Mouse (Mus musculus) hindbrain, embryonic 12.5 days (tissue): ENCODE results near the gene Olfr1133. TPM values are rescaled to one million over a fixed set of nuclear protein-coding genes. Genes with fewer than 3 reads are reported as not detected.
"Not testable (repeated sequence)": the region's sequence is repeated elsewhere in the genome, so short reads cannot be mapped to it uniquely, and the experiment has no call there.

Experiments used
- ATAC-seq: fragments of 200-750 bp; cut with Nextera tagmentation; 2 replicates; pipeline ENCODE4 v1.8.0; 2017; ENCODE audit warnings: moderate TSS enrichment; ENCODE audit not compliant: low FRiP score
- H3K27ac ChIP-seq: fragments of 300-500 bp; sonication (generic); 2 replicates; pipeline ENCODE4 v1.5.1; 2016; ENCODE audit warnings: mild to moderate bottlenecking
- H3K27me3 ChIP-seq: fragments of 300-500 bp; sonication (generic); 2 replicates; pipeline ENCODE4 v1.6.1; 2016; ENCODE audit warnings: mild to moderate bottlenecking
- H3K36me3 ChIP-seq: fragments of 300-500 bp; sonication (generic); 2 replicates; pipeline ENCODE4 v1.6.1; 2016; ENCODE audit warnings: mild to moderate bottlenecking
- H3K4me1 ChIP-seq: fragments of 300-500 bp; sonication (generic); 2 replicates; pipeline ENCODE4 v1.6.1; 2016
- H3K4me2 ChIP-seq: fragments of 300-500 bp; sonication (generic); replicated peaks from 2 replicates; pipeline ENCODE4 v1.6.1; 2016; ENCODE audit warnings: mild to moderate bottlenecking
- H3K4me3 ChIP-seq: fragments of 300-500 bp; sonication (generic); 2 replicates; pipeline ENCODE4 v1.5.1; 2016; ENCODE audit warnings: mild to moderate bottlenecking
- H3K9ac ChIP-seq: fragments of 300-500 bp; sonication (generic); 2 replicates; pipeline ENCODE4 v1.6.1; 2016; ENCODE audit warnings: mild to moderate bottlenecking, moderate library complexity
- H3K9me3 ChIP-seq: fragments of 300-500 bp; sonication (generic); replicated peaks from 2 replicates; pipeline ENCODE4 v1.6.1; 2016; ENCODE audit warnings: mild to moderate bottlenecking
- WGBS: fragments of 180-500 bp; shearing (Covaris S2); methylation state at CpG from one replicate; pipeline ENCODE4 v1.1.7; 2016; 5-methylcytosine and 5-hydroxymethylcytosine counted together
- polyA plus RNA-seq: library from polyadenylated mRNA; unstranded; fragments of >200 nt; fragmentation: Nextera tagmentation; extraction: Ambion mirVana; gene quantifications from 2 replicates; pipeline ENCODE4 v1.2.1, GENCODE M21; 2016

The Olfr1133 gene
- polyA plus RNA-seq, result not detected in 2 replicates

- no peak for ATAC-seq
- Histone ChIP-seq H3K36me3 (no peaks in the 10 kb centered on the region), H3K4me1 (no peaks in the 10 kb centered on the region), H3K9ac (no peak within 1 kb of the TSS), H3K27ac (no peak within 1 kb of the TSS), H3K4me2 (no peak within 1 kb of the TSS), H3K27me3 (no peaks in the 10 kb centered on the region), H3K4me3 (no peak within 1 kb of the TSS), H3K9me3 (no peaks in the 10 kb centered on the region)
Measured at GRCm38 (mm10) chr2:87647274-87647673, at the start of gene Olfr1133. Gene Olfr1133 (minus strand): TSS chr2:87647374.

GRCm38 (mm10) chr2:87693847-87694246 lies 46.7 kb upstream of the Olfr1133 start, which contains the start of gene Olfr1136:
Gene Olfr1136 (minus strand): TSS chr2:87693947.
- Histone ChIP-seq H3K36me3 (no peaks in the 10 kb centered on the region), H3K4me2 (no peak within 1 kb of the TSS), H3K9ac (no peak within 1 kb of the TSS), H3K27me3 (no peaks in the 10 kb centered on the region), H3K27ac (no peak within 1 kb of the TSS), H3K9me3 (no peaks in the 10 kb centered on the region), H3K4me1 (no peaks in the 10 kb centered on the region), H3K4me3 (no peak within 1 kb of the TSS)
- no peak for ATAC-seq

GRCm38 (mm10) chr2:87673564-87673963 lies 26.4 kb upstream of the Olfr1133 start, which contains the start of gene Olfr1135:
Gene Olfr1135 (minus strand): TSS chr2:87673664.
- Histone ChIP-seq H3K4me1 (no peaks in the 10 kb centered on the region), H3K27me3 (no peaks in the 10 kb centered on the region), H3K27ac (no peak within 1 kb of the TSS), H3K36me3 (no peaks in the 10 kb centered on the region), H3K9me3 (no peaks in the 10 kb centered on the region), H3K9ac (no peak within 1 kb of the TSS), H3K4me3 (no peak within 1 kb of the TSS), H3K4me2 (no peak within 1 kb of the TSS)
- ATAC-seq, result no peak
- 24% methylated on average over 1 of the region's 1 CpGs for WGBS

GRCm38 (mm10) chr2:87658360-87658759 lies 11.2 kb upstream of the Olfr1133 start, which contains the start of gene Olfr1134:
Gene Olfr1134 (minus strand): TSS chr2:87658460.
- 82% methylated on average over 2 of the region's 2 CpGs for WGBS
- Histone ChIP-seq H3K27ac (no peak within 1 kb of the TSS), H3K4me2 (no peak within 1 kb of the TSS), H3K27me3 (no peaks in the 10 kb centered on the region), H3K4me1 (no peaks in the 10 kb centered on the region), H3K9ac (no peak within 1 kb of the TSS), H3K4me3 (no peak within 1 kb of the TSS), H3K36me3 (no peaks in the 10 kb centered on the region), H3K9me3 (no peaks in the 10 kb centered on the region)
- ATAC-seq, result no peak

- ATAC-seq, result no peak
- Histone ChIP-seq H3K4me2 (no peak overlapping the region), H3K4me3 (no peak overlapping the region), H3K36me3 (no peaks in the 10 kb centered on the region), H3K9me3 (no peaks in the 10 kb centered on the region), H3K27ac (no peak overlapping the region), H3K27me3 (no peaks in the 10 kb centered on the region), H3K9ac (no peak overlapping the region), H3K4me1 (no peaks in the 10 kb centered on the region)
Measured at GRCm38 (mm10) chr2:87642441-87642840, 4.7 kb downstream of the Olfr1133 start.

- Histone ChIP-seq H3K9me3 (no peaks in the 10 kb centered on the region), H3K9ac (no peak within 1 kb of the TSS), H3K4me2 (no peak within 1 kb of the TSS), H3K36me3 (no peaks in the 10 kb centered on the region), H3K27ac (no peak within 1 kb of the TSS), H3K4me1 (no peaks in the 10 kb centered on the region), H3K4me3 (no peak within 1 kb of the TSS), H3K27me3 (no peaks in the 10 kb centered on the region)
- no peak for ATAC-seq
Measured at GRCm38 (mm10) chr2:87637435-87637834, 9.7 kb downstream of the Olfr1133 start, which contains the start of gene Olfr1132. Gene Olfr1132 (minus strand): TSS chr2:87637535.

GRCm38 (mm10) chr2:87626804-87627203 lies 20.4 kb downstream of the Olfr1133 start, which contains the start of gene Olfr1131:
Gene Olfr1131 (plus strand): TSS chr2:87627104.
- Histone ChIP-seq H3K4me3 (no peak within 1 kb of the TSS), H3K36me3 (no peaks in the 10 kb centered on the region), H3K9me3 (no peaks in the 10 kb centered on the region), H3K27ac (no peak within 1 kb of the TSS), H3K9ac (no peak within 1 kb of the TSS), H3K4me2 (no peak within 1 kb of the TSS), H3K4me1 (no peaks in the 10 kb centered on the region), H3K27me3 (no peaks in the 10 kb centered on the region)
- no peak for ATAC-seq
- WGBS, result 69% methylated on average over 3 of the region's 3 CpGs

GRCm38 (mm10) chr2:87605912-87606311 lies 41.3 kb downstream of the Olfr1133 start, which contains the start of gene Olfr1130:
Gene Olfr1130 (plus strand): TSS chr2:87606212.
- H3K4me2 ChIP-seq, H3K9me3 ChIP-seq, H3K36me3 ChIP-seq, ATAC-seq, H3K27me3 ChIP-seq, H3K4me3 ChIP-seq, H3K27ac ChIP-seq, H3K9ac ChIP-seq, H3K4me1 ChIP-seq: not testable (repeated sequence)

Other genes with a start within 250 kb of the Olfr1133 start
- gene Olfr1123, start 230.7 kb downstream of the Olfr1133 start, polyA plus RNA-seq, result not detected in 2 replicates
- gene Olfr1124, start 217.1 kb downstream of the Olfr1133 start, polyA plus RNA-seq, result 0.12 TPM in 1 of 2 replicates, not detected in the other
- gene Olfr1126, start 193.4 kb downstream of the Olfr1133 start, polyA plus RNA-seq, result not detected in 2 replicates
- gene Pramel7, start 150.3 kb downstream of the Olfr1133 start, polyA plus RNA-seq, result not detected in 2 replicates
- gene Pramel6, start 140.8 kb downstream of the Olfr1133 start, polyA plus RNA-seq, result not detected in 2 replicates
- not detected in 2 replicates for gene Olfr153, start 115.6 kb downstream of the Olfr1133 start, polyA plus RNA-seq
- gene Olfr1128, start 101.8 kb downstream of the Olfr1133 start, polyA plus RNA-seq, result not detected in 2 replicates
- gene Olfr1129, start 73.5 kb downstream of the Olfr1133 start, polyA plus RNA-seq, result not detected in 2 replicates
- gene Olfr1130, start 41.2 kb downstream of the Olfr1133 start, polyA plus RNA-seq, result not detected in 2 replicates
- not detected in 2 replicates for gene Olfr1131, start 20.3 kb downstream of the Olfr1133 start, polyA plus RNA-seq
- gene Olfr1132, start 9.8 kb downstream of the Olfr1133 start, polyA plus RNA-seq, result not detected in 2 replicates
- gene Olfr1134, start 11.1 kb upstream of the Olfr1133 start, polyA plus RNA-seq, result not detected in 2 replicates
- gene Olfr1135, start 26.3 kb upstream of the Olfr1133 start, polyA plus RNA-seq, result not detected in 2 replicates
- gene Olfr1136, start 46.6 kb upstream of the Olfr1133 start, polyA plus RNA-seq, result not detected in 2 replicates
- not detected in 2 replicates for gene Olfr1137, start 65.8 kb upstream of the Olfr1133 start, polyA plus RNA-seq
- not detected in 2 replicates for gene Olfr1138, start 92.6 kb upstream of the Olfr1133 start, polyA plus RNA-seq
- gene Olfr1140, start 96.4 kb upstream of the Olfr1133 start, polyA plus RNA-seq, result not detected in 2 replicates
- gene Olfr1141, start 106.6 kb upstream of the Olfr1133 start, polyA plus RNA-seq, result not detected in 2 replicates
- gene Olfr152, start 132.1 kb upstream of the Olfr1133 start, polyA plus RNA-seq, result not detected in 2 replicates
- gene Olfr1143, start 153.2 kb upstream of the Olfr1133 start, polyA plus RNA-seq, result not detected in 2 replicates
- gene Olfr1145, start 162.4 kb upstream of the Olfr1133 start, polyA plus RNA-seq, result not detected in 2 replicates
- gene Olfr1148, start 183.2 kb upstream of the Olfr1133 start, polyA plus RNA-seq, result not detected in 2 replicates
- gene Olfr1150-ps1, start 196.6 kb upstream of the Olfr1133 start, polyA plus RNA-seq, result not detected in 2 replicates
- gene Olfr1151, start 208.5 kb upstream of the Olfr1133 start, polyA plus RNA-seq, result not detected in 2 replicates
- not detected in 2 replicates for gene Olfr1152, start 219.1 kb upstream of the Olfr1133 start, polyA plus RNA-seq
- gene Olfr1153, start 247.6 kb upstream of the Olfr1133 start, polyA plus RNA-seq, result not detected in 2 replicates